Mouse (Mus musculus) layer of hippocampus, postnatal 36 days (tissue): ENCODE measurements around the gene Siah1a. TPM values are rescaled to one million over a fixed set of nuclear protein-coding genes. Genes with fewer than 3 reads are reported as not detected.

Experiments
- DNase-seq, 2 experiments: peaks; one replicate each; pipeline ENCODE4 v3.0.0; 2022
- total RNA-seq, 2 experiments: library from RNA; stranded (reverse); gene quantifications; 2 replicates each; pipeline ENCODE4 v1.2.3; 2021

The Siah1a gene
- 10 to 100 TPM; 31.6 to 34.0 TPM for total RNA-seq

DNA sequence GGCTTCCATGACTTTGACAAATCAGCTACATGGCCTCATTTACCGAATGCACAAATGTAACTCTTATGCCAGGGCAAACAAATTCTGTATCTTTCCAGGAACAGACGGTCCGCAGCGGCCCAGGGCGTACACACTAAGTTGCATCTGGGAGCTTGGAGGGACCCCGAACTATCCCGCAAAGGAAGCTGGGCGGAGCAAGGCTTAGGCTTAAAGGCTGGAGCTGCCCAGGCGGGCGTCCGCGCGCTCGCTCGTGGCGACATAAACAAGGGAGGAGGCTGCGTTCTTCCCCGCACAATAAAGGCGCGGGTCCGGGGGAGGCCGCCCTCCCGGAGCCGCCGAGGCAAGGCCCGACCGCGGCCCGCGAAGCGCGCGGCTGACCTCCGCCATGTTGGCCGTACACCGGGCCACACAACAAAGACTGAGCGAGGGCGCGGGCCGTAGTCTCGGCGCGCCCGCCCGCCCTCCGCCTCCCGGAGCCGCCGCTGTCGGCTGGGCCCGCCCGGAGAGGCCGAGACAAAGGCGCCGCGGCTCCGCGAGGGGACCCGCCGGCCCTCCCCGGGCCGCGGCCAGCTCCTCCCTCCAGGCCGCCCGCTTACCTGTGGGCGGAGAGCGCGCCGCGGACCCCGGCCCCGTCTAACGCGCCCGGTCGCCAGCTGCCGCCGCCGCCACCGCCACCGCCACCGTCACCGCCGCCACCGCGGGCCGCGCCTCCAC is at the start of gene Siah1a, which contains the start of gene Gm10638:
Siah1a (minus strand) TSS at position 714 of the 714 bp plus-strand sequence.
Gm10638 (plus strand) TSS at position 479 of the 714 bp plus-strand sequence.
- DNase-seq, result peak; percentile 68 to 73

GRCm38 (mm10) chr8:86794716-86795115 is 49.0 kb upstream of the Siah1a start:
- no peak for DNase-seq

DNA sequence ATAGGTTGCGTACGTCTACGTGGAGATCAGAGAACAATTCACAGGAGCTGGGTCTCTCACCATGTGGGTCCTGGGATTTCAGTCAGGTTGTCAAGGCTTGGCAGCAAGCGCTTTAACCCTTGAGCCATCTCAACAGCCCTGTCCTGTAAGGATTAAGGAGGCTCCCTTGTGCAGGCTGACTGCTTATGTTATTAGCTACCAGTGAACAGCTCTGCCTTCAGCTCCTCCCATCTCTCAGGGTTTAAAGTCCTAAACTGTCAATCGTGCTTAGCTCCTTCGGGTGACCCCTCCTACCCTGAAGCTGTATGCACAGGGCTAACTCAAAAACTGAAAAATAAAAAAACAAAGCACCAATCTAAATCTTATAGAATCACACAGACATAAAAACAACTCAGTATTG is 45.8 kb upstream of the Siah1a start:
- no peak for DNase-seq

DNA sequence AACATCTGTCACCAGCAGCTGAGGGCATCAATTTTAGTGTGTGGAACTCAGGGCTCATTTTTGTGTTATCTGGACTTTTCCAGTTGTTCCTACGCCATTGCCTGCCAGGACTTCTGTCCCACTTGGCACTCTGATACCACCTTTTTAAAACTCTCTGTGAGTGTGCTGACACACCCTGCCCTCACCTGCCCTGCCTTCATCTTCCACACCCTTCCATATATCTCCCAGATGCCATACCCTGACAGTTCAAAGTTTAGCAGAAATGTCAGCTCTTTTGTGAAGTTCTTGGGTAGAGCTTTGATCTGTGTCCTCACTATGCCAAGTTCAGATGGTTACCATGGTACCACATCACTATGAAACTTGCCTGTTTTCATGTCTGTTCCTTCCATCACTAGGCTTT is 43.8 kb upstream of the Siah1a start:
- DNase-seq, result no peak

DNA sequence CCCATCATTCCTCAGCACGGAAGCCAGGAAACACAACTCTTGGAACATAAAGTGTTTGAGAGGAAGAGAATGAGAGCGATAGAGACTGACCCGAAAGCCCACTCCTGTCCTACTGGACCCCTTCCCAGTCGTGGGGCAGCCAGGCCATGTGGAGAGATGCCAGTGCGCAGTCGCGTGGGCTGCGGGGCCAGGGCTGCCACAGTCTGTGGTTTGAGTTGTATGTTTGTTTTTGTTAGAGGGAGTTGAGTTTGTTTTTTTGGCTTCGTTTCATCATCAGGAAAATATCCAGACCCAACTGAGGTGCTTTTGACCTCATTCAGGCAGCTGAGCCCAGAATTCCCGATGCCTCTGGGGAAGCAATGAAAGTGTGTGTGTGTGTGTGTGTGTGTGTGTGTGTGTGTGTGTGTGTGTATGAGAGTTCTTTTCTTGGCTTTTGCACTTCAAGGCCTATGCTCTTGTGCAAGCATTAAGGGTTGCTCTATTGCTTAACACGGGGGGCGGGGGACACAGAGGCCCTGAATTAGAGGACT is 42.2 kb upstream of the Siah1a start:
- DNase-seq, result no peak

- no peak for DNase-seq
These were observed 40.8 kb upstream of the Siah1a start for GRCm38 (mm10) chr8:86786498-86786897.

DNA sequence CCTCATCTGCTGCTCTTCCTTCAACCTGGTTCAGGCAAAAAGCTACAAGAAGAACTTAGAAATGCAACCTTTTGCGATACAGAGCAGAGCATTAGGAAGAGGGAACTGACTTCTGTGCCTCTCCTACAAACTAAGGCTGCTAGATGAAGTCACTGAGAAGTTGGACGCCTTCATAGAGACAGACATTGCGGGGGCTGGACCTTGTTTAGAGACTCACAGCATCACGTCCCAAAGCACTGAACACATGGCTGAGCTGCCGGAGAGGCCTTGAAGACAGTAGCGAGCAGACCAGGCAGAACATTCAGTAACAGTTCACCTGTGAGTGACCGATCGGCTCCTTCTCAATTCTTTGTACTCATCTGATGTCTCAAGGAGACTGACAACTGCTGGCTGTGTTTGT is 35.4 kb upstream of the Siah1a start:
- DNase-seq, result peak; percentile 14 to 31

- DNase-seq, result no peak
These were observed 33.5 kb upstream of the Siah1a start for GRCm38 (mm10) chr8:86779207-86779606.

DNA sequence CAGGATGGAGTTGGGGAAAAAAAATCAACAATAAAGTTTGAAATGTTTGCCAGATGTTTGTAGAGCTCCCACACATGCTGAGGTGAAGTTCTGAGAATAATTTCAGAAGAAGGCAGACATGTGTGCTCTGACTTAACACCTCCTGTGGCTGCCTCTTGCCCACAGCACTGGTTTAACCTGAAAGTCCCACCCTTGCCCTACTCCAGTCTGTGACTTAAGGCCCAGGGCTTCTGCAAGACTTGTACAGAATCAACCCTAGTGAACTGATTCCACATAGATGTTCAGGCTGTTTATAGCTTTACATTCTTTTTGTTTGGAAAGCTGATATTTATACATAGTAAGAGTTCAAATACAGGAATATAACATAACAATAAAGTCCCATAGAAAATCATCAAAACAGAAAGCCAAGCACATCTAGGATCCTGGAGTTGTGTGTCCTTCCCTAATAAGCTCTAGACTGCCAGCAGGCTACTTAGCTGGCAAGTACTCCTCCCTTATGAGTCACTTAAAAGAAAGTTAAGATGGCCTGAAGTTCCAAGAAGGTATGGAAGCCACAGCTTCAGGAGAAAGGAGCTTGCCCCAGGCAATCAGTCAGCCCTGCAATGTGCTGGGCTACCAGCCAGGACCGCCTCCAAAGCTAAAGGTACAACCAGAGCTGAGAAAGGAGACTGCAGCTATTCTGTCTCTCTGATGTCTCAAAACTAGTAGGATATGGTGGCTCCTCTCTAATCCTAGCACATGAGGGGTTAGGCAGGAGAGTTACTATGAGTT is 24.4 kb upstream of the Siah1a start:
- DNase-seq, result no peak

- no peak for DNase-seq
These were observed 22.8 kb upstream of the Siah1a start for GRCm38 (mm10) chr8:86768499-86768898.

DNA sequence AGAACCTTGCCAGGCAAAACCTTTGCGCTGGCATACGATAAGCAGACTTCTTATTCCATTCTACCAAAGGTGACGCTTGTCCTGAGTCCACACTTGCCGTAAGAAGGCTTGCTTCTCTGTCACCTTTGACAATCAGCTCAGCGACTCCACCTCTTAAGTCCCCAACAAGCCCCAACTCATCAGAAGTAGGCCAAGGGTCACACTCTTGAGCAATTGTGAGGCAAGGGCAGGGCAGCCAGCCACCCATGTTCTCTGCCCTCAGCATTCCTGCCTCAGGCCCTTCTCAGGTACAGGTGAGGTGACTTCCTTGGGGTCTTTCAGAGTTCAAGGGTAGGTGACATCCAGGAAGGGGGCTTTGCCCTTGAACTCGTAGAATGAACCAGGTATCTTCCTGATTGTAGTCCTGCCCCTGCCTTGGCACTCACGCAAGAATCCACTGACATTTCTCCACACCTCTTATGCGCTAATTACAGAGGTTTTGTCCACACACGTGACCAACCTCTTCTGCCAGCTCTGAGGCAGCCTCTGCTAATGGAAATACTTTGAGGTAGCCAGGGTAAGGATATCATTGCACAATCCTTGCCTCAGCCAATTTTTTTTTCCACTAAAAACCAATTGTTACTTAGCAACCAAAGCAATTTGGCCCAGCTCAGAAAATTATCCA is 20.9 kb upstream of the Siah1a start:
- DNase-seq, result no peak

- no peak for DNase-seq
These were observed 19.9 kb upstream of the Siah1a start for GRCm38 (mm10) chr8:86765669-86766068.

- no peak for DNase-seq
These were observed 19.4 kb upstream of the Siah1a start for GRCm38 (mm10) chr8:86765155-86765554.

- DNase-seq, result no peak
These were observed 17.1 kb upstream of the Siah1a start for GRCm38 (mm10) chr8:86762806-86763205.

- no peak for DNase-seq
These were observed 15.0 kb upstream of the Siah1a start for GRCm38 (mm10) chr8:86760746-86761145.

- DNase-seq, result no peak
These were observed 13.4 kb upstream of the Siah1a start for GRCm38 (mm10) chr8:86759090-86759491.

GRCm38 (mm10) chr8:86758651-86759050 is 12.9 kb upstream of the Siah1a start:
- no peak for DNase-seq

GRCm38 (mm10) chr8:86756948-86757733 is 11.4 kb upstream of the Siah1a start:
- DNase-seq, result peak; percentile 32 to 47

DNA sequence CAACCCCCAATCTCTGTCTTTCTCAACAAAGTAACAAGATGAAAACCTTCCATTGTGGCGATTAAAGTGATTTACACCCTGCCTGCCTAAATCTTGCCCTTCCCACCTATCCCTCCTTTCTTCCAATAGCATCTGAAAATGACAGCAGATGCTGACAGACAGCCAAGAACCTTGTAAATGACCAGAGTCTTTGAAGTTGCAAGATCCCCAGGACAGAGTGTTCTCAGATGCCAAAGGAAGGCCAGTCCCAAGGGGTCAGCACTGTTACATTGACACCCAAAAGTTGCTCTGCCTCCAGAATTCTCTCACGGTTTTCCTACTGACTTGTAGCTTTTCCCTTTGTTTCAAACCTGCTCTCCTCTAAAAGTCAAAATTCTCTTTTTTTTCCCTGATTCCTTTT is 4.1 kb upstream of the Siah1a start:
- no peak for DNase-seq

DNA sequence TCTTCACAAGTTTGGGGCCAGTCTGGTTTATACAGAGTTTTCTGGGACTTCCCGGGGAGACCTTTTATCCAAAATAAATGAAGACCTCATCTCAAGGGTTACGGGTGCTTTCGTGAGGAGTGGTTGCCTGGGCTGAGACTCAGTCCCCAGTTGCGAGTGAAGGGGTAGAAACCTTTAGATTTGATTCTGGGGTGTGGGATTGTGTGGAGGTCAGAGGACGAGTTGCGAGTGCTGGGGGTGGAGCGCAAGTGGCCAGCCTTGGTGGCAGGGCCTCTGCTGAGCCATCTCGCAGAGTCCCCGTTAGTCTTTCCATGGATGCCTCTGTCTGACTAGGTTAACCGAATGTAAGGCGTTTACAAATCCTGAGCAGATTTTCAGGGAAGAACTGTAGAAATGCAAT is 777 bp upstream of the Siah1a start:
- no peak for DNase-seq

GRCm38 (mm10) chr8:86745935-86746441 is 254 bp upstream of the Siah1a start:
- DNase-seq, result peak; percentile 93
